Mouse (Mus musculus) right cerebral cortex, adult 18-20 months (tissue): ENCODE results near the gene Npc1l1.
A peak's percentile ranks its signal among the peaks of the same experiment; 100 is the strongest.

ENCODE experiments used
- DNase-seq: peaks from one replicate; pipeline ENCODE4 v3.0.0; 2022; ENCODE audit warnings: mixed read lengths

Npc1l1 gene

DNA sequence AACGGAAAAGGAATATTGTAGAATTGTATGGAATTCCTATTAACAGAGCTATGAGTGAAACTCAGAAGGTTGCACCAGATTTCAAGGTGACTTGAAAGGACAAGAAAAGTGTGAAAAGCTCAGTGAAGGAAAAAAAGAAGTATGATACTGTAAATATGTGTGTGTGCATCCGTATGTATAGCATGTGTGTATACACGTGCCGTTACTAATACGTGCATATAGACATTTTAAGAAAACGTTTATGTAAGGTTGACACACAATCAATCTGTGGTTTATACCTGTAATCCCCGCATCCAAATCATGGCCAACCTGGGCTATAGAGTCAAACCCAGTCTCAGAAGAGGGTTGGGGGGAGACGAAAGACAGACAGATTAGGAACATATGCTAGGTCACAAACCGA, 29.4 kb downstream of the Npc1l1 start:
- no peak for DNase-seq

DNA sequence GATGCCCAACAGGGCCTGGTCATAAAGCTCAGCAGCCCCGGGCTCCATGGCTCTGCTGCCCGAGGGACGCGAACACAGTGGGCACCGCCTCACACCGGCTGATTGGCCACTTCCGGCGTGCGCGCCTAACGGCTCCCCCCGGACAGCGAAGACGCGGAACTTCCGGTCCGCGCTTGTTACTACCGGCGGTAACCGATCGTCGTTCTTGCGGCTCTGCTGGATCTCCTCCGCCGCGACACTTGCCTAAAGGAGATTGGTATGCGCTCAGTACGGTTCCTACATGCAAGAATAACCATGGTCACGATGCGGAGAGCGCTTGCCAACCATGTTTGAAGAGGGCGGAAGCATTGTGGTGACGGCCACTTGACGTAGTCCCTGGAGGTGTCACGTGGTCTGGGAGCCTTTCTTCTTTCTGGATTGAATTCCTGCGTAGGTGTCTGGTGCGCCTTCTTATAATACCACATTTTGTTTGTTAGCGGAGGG, 29.8 kb downstream of the Npc1l1 start, which contains the start of gene Nudcd3:
Gene Nudcd3 (minus strand): TSS at position 329 of the 483 bp plus-strand sequence.
- DNase-seq = peak; percentile 90

DNA sequence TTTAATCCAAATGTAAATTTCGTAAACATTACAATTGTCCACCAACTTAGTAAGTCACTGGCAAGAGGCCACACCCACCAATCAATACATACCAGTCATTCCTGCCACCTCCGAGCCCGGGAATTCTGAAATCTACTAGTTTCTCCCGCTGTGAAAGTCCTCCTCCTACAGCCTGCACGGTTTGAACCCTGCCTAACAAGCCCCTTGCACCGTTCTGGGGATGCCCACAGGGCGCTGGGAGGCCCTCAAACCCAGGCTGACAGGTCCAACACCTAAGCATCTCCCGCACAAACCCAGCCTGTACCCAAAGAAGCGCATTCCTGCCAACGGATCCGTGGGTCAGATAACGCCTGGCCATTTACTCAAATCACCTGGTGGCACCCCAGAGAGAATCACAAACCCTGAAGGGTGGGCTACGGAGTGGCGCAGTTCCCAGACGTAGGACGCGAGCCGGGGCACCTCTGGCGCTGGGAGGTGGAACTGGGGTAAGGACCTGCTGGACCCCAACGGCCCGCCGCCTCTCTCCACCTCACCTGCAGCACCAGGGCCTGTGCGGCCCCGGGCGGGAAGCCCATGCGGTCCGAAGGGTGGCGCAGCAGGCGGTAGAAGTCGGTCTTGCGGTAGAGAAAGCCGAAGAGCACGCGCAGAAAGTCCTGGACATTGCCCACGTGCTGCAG, 30.4 kb downstream of the Npc1l1 start, which contains the start of gene A730071L15Rik:
Gene A730071L15Rik (plus strand): TSS at position 620 of the 677 bp plus-strand sequence.
- no peak for DNase-seq

DNA sequence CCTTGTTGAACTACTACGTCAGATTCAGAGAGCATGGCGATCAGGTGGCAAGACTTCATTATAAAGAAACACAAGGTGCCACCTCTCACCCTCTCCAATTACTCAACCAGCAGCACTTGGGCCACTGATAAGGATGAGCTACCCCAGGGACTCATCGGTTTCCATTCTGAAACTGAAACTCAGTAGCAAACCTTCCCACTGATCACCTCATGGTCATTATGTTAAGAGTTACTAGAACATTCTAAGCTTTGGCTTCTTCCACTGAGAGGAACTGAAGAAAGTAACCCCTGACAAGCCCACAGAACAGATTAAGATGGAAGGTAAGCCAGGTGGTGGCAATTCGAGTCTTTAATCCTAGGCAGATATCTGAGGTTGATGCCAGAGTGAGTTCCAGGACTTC, 31.5 kb downstream of the Npc1l1 start:
- no peak for DNase-seq

DNA sequence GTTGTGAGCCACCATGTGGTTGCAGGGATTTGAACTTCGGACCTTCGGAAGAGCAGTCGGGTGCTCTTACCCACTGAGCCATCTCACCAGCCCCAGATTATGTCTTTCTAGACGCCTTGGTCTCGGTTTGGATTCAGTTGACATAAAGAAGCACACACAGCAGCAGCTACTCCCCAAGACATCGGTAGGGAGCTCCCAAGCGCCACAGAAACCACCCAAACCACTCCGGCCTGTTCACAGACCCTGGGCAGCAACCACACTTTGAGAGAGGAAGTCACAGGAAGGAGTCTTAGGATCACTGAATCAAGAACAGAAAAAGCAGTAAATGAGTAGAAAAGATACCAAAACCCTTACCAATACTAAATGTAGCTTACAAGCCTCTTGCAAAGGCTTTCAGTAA, 33.2 kb downstream of the Npc1l1 start:
- DNase-seq = no peak

DNA sequence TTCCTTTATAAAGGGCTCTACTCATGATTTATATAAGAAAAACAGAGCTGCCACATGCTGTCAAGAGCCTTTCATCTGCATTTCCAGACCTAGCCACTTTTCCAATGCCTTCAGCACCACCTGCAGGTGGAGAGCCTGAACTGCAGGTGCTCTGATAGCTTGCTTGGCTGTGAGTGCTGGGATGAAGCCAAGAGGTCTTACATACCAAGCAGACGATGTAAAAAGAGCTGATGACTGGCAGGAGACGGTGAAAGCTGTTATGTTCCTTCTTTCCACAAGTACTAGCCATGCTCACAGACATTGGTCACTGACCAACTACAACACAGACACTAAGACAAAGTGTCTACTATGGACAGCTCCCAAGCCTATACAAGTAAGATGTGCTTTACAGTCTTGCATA, 42.1 kb downstream of the Npc1l1 start:
- DNase-seq = peak; percentile 93

DNA sequence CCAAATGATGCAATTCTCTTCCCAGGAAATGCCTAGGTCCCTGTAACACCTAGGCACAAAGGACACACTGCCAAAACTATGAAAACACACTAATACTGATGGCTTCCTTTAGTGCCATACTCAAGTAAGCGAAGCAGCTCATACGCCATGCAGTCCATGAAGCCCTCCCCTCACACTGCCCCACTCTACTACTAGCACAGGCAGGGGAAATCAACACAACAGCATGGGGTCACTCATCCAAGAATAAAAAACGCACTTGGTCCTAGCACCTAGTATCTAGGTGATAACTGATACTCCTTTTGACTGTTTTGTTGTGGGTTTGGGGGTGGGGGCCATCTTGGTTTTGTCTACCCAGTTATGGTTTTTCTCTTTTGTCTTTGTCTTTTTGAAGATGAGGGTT, 42.5 kb downstream of the Npc1l1 start:
- no peak for DNase-seq

DNA sequence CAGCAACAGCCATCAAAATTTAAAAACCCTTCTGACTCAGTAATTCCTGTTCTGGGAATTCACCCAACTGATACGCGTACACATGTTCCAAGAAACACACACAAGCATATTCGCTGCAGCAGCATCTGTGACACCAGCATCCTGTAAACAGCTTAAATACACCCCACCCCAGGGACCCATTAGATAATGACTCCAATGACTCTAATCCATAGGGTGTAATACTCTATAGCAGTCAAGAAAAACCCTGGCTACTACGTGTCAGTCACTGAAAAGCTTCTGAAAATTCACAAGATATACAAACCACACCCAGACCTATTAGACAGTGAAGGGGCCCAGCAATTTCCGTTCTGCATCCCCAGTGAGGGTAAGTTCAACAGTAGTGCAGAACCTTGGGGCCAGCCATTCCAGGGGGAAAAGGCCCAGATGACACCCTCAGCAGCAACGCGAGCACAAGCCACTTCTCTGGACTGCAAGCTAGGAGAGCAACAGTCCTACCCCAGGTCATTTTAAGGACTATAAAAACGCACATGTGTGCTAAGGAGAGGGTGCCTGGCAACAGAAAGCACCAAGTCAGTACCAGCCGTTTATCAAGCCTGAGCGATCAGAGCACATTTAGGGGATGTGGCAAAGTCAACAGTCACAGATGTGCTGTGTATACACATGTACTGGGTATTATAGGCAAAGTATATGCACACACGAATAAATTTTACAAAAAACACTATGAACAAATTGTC, 45.6 kb downstream of the Npc1l1 start:
- no peak for DNase-seq

DNA sequence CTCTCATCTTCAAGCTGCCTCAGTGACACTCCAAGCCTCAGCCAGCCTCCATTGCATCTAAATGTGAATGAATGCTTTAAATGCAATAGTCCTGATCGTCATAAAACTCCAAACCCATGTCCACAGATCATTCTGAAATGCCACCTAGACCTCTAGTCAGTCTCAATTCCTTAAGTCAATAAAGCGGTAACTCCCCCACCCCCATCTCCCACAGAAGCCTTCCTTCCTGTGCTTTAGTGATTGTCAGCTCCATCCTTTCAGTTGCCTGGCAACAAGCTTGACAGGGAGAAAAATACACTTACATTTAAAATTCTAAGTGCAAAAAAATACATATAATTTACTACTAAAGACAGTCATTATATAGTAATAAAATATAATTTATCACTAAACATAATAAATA, 46.7 kb downstream of the Npc1l1 start:
- no peak for DNase-seq

DNA sequence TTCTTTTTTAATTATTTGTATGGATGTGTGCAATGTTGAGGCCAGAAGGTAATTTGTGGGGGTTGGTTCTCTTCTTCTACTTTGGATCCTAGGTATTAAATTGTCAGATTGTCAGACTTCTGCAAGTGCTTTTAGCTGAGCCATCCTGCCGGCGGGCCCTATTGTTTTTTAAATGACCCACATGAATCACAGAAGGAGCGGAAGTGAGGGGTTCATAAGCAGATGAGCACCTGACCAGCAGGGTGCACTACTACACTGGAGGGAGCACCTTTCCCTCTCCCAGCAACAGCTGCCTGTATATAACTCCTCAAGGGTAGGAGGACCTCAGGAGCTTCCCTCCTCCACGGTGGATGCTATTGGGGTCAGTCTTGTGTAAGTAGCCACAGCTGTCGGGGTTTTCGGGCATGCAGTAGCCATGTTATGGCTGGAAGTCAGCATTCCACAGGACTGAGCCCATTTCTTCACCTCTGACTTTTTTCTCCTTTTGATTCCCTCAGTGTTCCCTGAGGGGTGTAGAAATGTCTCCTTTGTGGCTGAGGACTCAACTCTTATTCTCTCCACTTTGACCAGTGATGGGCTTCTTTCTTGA, 49.0 kb downstream of the Npc1l1 start:
- no peak for DNase-seq

DNA sequence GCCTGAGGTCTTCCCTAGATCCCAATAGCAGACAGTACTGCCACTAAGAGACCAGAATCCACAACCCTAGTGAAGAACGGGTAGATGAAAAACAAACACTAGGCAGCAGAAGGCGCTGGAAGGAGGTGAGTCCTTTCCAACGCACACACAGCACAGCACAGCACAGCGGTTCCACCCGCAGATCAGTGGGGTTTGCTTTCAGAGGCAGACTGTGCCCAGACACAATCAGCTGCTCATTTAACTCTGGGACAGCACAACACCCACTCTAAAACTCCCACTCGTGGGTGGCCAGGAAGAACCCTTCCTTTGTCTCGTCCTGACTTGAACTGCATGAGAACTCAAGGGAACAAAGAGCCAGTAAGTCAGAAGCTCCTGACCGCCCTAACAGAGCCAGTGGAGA, 50.7 kb downstream of the Npc1l1 start:
- peak; percentile 70 for DNase-seq

DNA sequence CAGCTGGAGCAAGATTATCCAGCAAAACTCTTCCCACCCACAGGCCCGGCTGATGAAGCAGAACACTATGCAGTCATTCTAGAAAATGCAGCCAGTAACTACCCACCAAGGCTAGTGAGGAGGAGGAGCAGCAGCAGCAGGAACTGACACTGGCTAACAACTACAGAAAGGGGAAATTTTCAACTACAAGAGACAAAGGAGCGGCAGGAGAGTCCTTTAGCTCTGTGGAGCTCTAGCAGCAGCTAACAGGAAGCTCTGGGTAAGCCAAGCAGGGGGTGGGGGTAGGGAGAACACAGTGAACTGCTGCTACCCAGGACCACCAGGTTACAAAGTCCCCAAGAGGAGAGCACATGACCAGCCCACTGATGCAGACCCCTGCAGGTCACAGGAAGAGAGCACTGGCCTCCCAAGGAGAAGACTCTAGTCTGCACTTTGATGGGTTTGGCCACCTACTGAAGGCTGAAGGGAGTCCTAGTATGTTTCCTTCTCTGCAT, 51.2 kb downstream of the Npc1l1 start:
- peak; percentile 84 for DNase-seq

DNA sequence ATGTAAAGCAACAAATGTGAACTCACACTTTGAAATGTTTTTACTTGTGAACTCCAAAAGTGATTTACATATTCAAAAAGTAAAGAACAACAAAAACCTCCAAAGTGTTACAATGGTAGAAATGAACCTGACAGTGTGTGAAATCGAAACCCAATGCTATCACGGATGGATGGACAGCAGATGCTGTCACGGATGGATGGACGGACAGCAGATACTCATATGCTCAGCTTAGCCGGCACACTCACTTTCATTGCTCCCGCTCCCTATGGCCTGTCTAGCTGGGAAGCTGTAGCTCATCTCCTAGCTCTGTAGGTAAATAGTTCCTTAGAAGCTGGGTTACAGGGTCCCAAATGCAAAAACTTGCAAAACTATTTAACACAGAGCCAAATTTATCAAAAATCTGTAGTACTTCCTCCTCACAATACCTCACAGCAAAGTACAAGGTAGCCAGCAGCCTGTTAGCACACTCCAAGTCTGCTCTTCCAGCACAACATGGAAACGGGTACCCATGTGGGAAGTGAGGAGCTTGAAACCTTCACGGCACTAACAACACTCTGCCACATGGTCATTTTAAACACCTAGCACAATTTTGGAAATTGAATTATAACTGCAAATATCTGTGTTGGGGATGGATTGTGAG, 52.0 kb downstream of the Npc1l1 start:
- DNase-seq = no peak

DNA sequence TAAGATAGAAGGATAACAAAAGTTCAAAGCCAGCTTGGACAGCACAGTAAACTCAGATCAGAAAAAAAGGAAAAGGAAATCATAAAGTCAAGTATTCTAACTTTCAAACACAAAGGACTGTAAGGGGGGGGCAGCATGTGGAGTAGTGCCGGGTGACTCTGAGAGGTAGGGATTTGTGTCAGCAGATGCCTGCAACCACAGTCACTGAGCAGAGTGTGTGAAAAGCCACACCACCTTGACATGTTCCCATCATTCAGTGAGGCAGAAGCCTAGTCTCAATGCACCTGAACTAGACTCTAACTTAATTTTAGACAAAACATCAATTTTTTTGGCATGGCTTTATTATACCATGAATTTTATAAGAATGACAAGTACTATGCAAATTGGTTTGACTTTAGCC, 54.4 kb downstream of the Npc1l1 start:
- no peak for DNase-seq

DNA sequence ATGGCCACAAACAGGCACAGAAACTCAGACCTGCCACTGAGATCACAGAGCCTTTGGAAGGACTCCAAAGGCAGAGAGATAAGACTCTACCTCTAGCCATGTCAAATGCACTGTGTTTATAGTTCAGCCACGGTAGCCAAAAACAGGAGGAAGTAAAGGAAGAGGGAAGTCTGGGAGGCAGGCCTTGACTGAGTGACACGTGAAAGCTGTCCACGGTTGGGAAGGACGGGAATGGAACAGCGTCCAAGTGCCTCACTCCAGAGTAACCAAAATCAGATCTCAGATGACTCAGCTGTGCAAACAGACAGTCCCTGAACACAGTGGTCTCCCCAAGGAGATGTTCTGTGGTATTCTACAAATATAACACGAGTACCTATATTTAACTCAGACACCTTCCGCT, 55.2 kb downstream of the Npc1l1 start:
- peak; percentile 76 for DNase-seq

DNA sequence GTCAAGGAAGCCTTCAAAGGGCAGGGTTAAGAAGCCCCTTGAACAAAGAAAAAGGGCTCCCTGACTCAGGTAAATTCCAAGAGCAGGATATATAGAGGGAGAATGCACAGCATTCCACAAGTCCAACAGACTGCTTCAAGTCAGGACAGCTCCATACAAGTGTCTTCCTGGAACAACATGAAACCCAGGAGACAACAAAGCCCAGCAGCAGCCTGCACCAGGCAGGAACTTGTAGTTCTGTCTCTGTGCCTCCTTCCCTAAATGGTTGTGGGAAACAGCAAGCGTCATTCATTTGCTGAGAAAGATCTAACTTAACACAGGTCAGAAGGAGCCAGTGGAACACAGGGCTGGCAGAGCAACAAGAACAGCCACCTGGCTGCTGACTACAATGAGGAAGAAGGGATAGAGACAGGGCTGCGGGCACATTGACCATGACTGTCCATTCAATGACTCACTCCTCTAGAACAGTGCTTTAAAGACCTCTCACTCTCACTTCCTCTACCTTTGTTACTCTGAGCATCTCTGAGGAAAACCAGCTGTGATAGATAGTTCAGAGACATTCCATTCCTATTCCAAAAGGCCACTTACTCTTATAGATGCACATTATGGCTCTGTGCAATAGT, 60.8 kb downstream of the Npc1l1 start:
- DNase-seq = no peak

DNA sequence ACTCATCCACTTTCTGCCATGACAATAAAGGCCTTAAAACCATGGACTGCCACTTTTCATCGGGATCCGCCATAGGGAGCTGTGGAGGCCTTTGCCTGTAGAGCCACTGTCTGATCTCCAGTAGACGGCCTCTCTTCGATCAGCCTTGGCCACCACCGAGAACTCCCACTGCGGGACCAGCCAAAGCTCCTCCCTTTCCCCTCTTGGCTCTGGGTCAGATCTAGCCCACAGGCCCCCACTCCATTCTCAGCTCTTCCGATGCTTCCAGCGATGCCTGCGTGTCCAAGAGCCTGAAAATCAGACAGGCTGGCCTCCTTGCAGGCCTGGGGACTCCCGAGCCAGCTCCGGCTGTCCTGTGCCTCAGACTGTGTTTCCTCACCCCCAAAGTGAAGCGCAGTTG, 63.6 kb downstream of the Npc1l1 start:
- no peak for DNase-seq

DNA sequence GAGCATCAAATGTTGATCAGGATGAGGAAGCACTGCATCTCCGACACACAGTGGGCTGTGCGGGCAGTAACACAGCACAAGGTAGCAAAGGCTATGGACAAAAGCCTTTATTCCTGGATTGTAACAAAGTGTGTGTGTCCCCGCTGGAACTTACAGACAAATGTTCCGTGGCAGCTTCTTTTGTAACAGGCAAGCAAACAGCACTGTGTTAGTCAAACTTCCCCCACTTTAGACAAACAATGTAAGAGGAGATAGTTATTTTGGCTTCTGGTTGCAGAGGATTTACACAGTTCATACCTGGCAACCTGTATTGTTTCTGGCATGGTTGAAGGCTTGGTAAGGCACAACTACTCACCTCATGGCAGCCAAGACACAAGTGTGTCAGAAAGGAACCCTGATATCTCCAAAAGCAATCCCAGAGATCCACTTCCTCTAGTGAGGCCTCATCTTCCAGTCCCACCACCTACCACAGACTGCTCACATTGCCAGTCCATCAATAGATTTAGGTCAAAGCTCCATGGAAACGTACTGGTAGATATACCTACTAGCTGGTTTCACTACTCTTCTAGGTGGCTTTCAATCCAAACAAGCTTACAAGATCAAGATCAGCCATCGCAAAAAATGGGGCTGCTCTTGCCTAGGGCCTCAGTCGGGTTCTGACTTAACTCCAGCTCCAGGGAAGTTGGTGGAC, 64.4 kb downstream of the Npc1l1 start:
- no peak for DNase-seq

DNA sequence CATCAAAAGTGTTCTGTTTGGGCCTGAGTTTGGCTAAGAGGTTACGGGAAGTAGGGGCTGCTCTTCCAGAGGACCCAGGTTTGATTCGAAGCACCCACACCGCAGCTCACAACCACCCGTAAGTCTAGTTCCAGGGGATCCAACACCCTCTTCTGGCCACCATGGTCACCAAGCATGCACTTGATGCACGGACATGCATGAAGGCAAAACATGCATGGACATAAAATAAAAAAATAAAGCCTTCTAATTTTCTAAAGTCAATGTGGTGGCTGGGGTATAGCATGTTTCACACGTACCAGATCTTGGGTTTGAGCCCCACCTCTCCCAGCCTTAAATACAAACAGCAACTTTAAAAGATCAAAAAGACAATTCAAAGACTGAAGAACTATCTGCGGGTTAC, 65.2 kb downstream of the Npc1l1 start:
- DNase-seq = no peak

DNA sequence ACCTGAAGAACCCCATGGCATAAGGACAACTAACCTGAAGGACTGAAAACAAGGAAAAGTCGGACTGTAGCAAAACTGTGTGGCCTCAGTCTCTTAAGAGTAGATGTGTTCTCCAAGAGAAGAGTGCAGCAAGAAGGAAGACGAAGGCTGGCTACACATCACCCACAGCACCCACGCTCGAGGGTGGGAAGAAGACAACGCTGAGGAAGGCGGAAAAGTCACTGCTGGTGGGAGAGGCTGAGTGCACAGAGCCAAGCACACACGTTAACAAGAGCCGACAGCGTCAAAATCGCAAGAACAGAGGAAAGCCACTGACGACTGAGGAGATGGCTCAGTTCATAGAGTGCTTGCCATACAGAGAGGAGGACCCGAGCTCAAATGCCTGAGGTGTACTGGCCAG, 66.2 kb downstream of the Npc1l1 start:
- DNase-seq = peak; percentile 70

DNA sequence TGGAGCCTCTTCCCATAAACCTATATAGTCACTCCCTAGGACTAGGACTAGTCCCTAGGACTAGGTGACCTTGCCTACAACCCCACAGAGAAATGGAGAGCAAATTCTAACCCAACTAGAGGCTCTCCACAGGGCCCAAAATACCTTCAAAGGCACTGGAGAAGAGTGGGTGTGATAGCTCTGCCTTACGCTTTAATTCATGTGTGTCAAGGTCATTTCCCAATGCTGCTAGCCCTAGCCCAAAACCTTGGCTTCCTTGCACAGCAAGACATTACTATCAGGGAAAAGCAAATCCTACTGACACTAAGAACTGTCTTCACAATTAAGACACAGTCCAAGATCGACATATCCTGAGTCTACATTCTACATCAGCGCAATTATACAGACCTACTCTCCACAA, 66.9 kb downstream of the Npc1l1 start:
- no peak for DNase-seq

DNA sequence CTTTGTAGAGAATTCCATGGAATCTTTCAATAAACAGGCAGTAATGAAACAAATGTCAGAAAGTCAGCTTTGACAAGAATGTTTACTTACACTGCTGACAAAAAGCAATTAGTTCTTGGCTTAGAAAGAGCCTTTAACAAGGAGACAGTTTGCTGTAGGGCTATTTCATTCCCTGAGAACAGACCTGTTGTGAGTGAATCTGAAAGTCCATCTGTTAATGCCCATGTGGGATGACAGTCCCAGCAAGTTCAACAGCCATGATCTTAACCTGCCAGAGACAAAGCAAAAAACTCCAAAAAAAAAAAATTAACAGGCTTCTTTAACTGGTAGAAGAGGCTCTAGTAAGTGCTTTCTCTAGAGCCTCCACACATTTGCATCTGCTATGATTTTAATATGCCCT, 68.4 kb downstream of the Npc1l1 start:
- DNase-seq = no peak
